In the genomic region with DNA sequence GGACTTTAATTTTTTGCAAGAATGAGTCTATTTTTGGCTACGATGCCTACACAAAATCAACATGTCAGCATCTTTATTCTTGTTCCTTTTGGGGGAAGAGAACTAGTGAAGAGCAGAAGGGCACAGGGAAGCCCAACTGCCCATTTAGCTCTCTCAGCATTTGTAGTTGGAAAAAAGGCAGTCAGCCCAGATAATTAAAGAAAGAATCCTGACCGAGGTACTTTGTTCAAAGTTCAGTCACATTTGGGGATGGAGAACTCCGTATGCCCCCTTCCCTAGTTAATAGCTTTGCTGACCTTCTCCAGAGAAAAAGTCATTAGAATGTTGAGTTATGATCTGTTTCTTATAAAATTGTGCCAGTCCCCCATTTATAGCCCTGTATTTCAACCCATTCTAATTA, we compare ENCODE assay signal across 28 mouse cellular contexts.
"Had no signal": no experiment of that assay in that cellular context is flagged by ENCODE, and none has a peak within 500 bp of the region (broad histone marks: within the 10 kb centered on the region; RNA-seq: fewer than 3 reads in every experiment).

No protein-coding gene starts in this region.

- H3K9ac ChIP-seq: embryonic facial prominence, embryonic 12.5 days; embryonic facial prominence, embryonic 13.5 days; embryonic facial prominence, embryonic 15.5 days; forebrain, embryonic 12.5 days; forebrain, embryonic 13.5 days; forebrain, embryonic 15.5 days; forebrain, postnatal 0 days had no signal

- ATAC-seq: forebrain, embryonic 13.5 days; forebrain, embryonic 14.5 days; forebrain, embryonic 15.5 days; forebrain, embryonic 16.5 days; forebrain, postnatal 0 days had no signal

- H3K27me3 ChIP-seq: embryonic facial prominence, embryonic 12.5 days; embryonic facial prominence, embryonic 13.5 days; embryonic facial prominence, embryonic 15.5 days; forebrain, embryonic 12.5 days; forebrain, embryonic 13.5 days; forebrain, embryonic 15.5 days had no signal

- H3K9me3 ChIP-seq: embryonic facial prominence, embryonic 10.5 days; embryonic facial prominence, embryonic 12.5 days; embryonic facial prominence, embryonic 13.5 days; embryonic facial prominence, embryonic 15.5 days; forebrain, embryonic 10.5 days; forebrain, embryonic 12.5 days; forebrain, embryonic 13.5 days; forebrain, embryonic 15.5 days had no signal

- DNase-seq: cerebellum, adult 2 months; cerebellum, adult 8-10 months; cerebellum, adult 9-10 months; cerebellum, adult 9-11 months; cerebellum, postnatal 10 days; cerebellum, postnatal 14 days; cerebellum, postnatal 25 days; cerebellum, postnatal 36 days; embryo, embryonic 11 days; forebrain, postnatal 0 days; gastrocnemius, adult 2 months; gastrocnemius, postnatal 10 days; gastrocnemius, postnatal 14 days; gastrocnemius, postnatal 25 days; gastrocnemius, postnatal 36 days; heart, adult 11 months; heart, adult 18-20 months had no signal

- H3K4me1 ChIP-seq: embryonic facial prominence, embryonic 10.5 days; embryonic facial prominence, embryonic 12.5 days; embryonic facial prominence, embryonic 13.5 days; embryonic facial prominence, embryonic 15.5 days; forebrain, embryonic 12.5 days had no signal

- H3K4me2 ChIP-seq: embryonic facial prominence, embryonic 12.5 days; embryonic facial prominence, embryonic 13.5 days; embryonic facial prominence, embryonic 15.5 days; forebrain, embryonic 12.5 days; forebrain, embryonic 13.5 days; forebrain, embryonic 15.5 days had no signal

- H3K36me3 ChIP-seq: embryonic facial prominence, embryonic 10.5 days; embryonic facial prominence, embryonic 12.5 days; embryonic facial prominence, embryonic 13.5 days; embryonic facial prominence, embryonic 15.5 days; forebrain, embryonic 10.5 days; forebrain, embryonic 12.5 days; forebrain, embryonic 15.5 days had no signal

- H3K4me3 ChIP-seq: embryonic facial prominence, embryonic 10.5 days; embryonic facial prominence, embryonic 12.5 days; embryonic facial prominence, embryonic 13.5 days; embryonic facial prominence, embryonic 15.5 days; erythroblast, embryonic 14.5 days; forebrain, embryonic 10.5 days; forebrain, embryonic 12.5 days; forebrain, embryonic 13.5 days; forebrain, embryonic 15.5 days; gastrocnemius, adult 2 months had no signal

- H3K27ac ChIP-seq: embryonic facial prominence, embryonic 10.5 days; embryonic facial prominence, embryonic 12.5 days; embryonic facial prominence, embryonic 13.5 days; embryonic facial prominence, embryonic 15.5 days; forebrain, embryonic 10.5 days; forebrain, embryonic 12.5 days; forebrain, embryonic 13.5 days; forebrain, embryonic 15.5 days; gastrocnemius, adult 2 months had no signal
